Mouse (Mus musculus) liver, postnatal 0 days (tissue): ENCODE data around the gene Kcnj1.

Experiments
- CTCF ChIP-seq: sonication (generic); IDR thresholded peaks from 2 replicates; pipeline ENCODE4 v1.5.1; 2016; ENCODE audit warnings: antibody characterized with exemption, low read depth
- EP300 ChIP-seq: IDR thresholded peaks from 2 replicates; pipeline ENCODE4 v1.6.1; 2016; ENCODE audit warnings: antibody characterized with exemption, low read depth, mild to moderate bottlenecking

- no peak for TF ChIP-seq CTCF
- TF ChIP-seq EP300, result no peak
Observed at GRCm38 (mm10) chr9:32414956-32415355, 42.7 kb downstream of the Kcnj1 start.
